Mouse (Mus musculus) limb, embryonic 11.5 days (tissue): ENCODE measurements around the gene Pi4k2a. TPM values are rescaled to one million over a fixed set of nuclear protein-coding genes. Genes with fewer than 3 reads are reported as not detected.
A peak's percentile ranks its signal among the peaks of the same experiment; 100 is the strongest.

ENCODE experiments used
- ATAC-seq: fragments of 200-750 bp; cut with Nextera tagmentation; 2 replicates; pipeline ENCODE4 v1.8.0; 2017; ENCODE audit warnings: low read depth; ENCODE audit not compliant: insufficient number of reproducible peaks, low FRiP score, low TSS enrichment
- DNase-seq: peaks from one replicate; pipeline ENCODE4 v3.0.0-alpha.2; 2015; ENCODE audit warnings: low spot score
- H3K27ac ChIP-seq: fragments of 300-500 bp; sonication (generic); replicated peaks from 2 replicates; pipeline ENCODE4 v1.5.1; 2014; ENCODE audit warnings: low read depth, mild to moderate bottlenecking, low read length
- H3K27me3 ChIP-seq: fragments of 300-500 bp; sonication (generic); 2 replicates; pipeline ENCODE4 v1.6.1; 2014; ENCODE audit warnings: mild to moderate bottlenecking, low read length, mixed read lengths; ENCODE audit not compliant: control insufficient read depth, insufficient read depth
- H3K36me3 ChIP-seq: fragments of 300-500 bp; sonication (generic); 2 replicates; pipeline ENCODE4 v1.6.1; 2014; ENCODE audit warnings: mild to moderate bottlenecking, low read length, moderate library complexity, mixed read lengths; ENCODE audit not compliant: control insufficient read depth, insufficient read depth
- H3K4me1 ChIP-seq: fragments of 300-500 bp; sonication (generic); 2 replicates; pipeline ENCODE4 v1.6.1; 2014; ENCODE audit warnings: low read length, mixed read lengths; ENCODE audit not compliant: control insufficient read depth, insufficient read depth
- H3K4me2 ChIP-seq: fragments of 300-500 bp; sonication (generic); 2 replicates; pipeline ENCODE4 v1.6.1; 2014; ENCODE audit warnings: low read depth, mild to moderate bottlenecking, moderate library complexity; ENCODE audit not compliant: severe bottlenecking
- H3K4me3 ChIP-seq: fragments of 300-500 bp; sonication (generic); 2 replicates; pipeline ENCODE4 v1.5.1; 2014; ENCODE audit warnings: low read depth, low read length
- H3K9ac ChIP-seq: fragments of 300-500 bp; sonication (generic); 2 replicates; pipeline ENCODE4 v1.6.1; 2014; ENCODE audit warnings: mild to moderate bottlenecking, low read length
- H3K9me3 ChIP-seq: fragments of 300-500 bp; sonication (generic); 2 replicates; pipeline ENCODE4 v1.6.1; 2016; ENCODE audit warnings: low read length; ENCODE audit not compliant: control insufficient read depth
- WGBS: fragments of 180-500 bp; shearing (Covaris S2); extraction: QIAGEN DNeasy Blood & Tissue Kit; methylation state at CpG from one replicate; pipeline ENCODE4 v1.1.7; 2014; 5-methylcytosine and 5-hydroxymethylcytosine counted together
- polyA plus RNA-seq: library from polyadenylated mRNA; unstranded; fragments of >200 nt; fragmentation: Nextera tagmentation; extraction: Ambion mirVana; gene quantifications from 2 replicates; pipeline ENCODE4 v1.2.1, GENCODE M21; 2014

The Pi4k2a gene
- polyA plus RNA-seq, 1 experiment from 2014 or later, result 28.4 TPM

DNA sequence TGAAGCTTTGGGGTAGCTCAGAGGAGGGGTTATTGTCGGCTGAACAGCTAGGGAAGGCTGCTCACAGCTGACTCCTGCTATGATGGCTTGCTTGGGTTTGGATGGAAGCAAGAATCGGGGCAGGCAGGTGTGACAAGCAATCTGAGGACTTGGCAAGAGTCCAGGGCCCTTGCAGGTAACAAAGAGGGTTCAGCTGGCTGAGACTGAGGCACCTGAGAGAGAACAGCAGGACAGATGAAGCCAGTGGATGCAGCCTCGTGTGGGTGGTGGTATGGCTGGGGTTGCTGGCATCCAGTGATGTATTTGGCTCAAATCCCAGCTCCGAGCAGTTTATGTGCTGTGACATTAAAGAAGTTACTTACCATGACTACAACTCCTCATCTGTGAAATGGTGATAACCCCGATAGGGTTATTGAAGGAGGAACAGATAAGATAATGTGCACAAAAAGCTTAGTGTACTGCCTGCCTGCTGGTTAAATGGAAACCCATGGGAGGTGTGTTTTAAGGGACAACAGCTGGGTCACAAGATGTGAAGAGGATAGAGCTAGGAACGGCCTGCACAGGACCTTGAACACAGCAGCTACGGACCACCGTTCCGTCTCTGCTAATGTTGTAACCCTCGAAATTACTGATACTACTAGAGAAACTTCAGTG, 79.2 kb downstream of the Pi4k2a start:
- Histone ChIP-seq H3K27me3 (no peaks in the 10 kb centered on the region), H3K4me1 (peaks cover 2% of the 10 kb centered on the region; the same call in 1 of the 2 replicates), H3K36me3 (no peaks in the 10 kb centered on the region), H3K4me3 (no peak overlapping the region), H3K9me3 (no peaks in the 10 kb centered on the region), H3K27ac (no peak overlapping the region), H3K4me2 (no peak overlapping the region), H3K9ac (no peak overlapping the region)
- 78% methylated on average over 10 of the region's 10 CpGs for WGBS
- ATAC-seq (no peak), DNase-seq (no peak)

DNA sequence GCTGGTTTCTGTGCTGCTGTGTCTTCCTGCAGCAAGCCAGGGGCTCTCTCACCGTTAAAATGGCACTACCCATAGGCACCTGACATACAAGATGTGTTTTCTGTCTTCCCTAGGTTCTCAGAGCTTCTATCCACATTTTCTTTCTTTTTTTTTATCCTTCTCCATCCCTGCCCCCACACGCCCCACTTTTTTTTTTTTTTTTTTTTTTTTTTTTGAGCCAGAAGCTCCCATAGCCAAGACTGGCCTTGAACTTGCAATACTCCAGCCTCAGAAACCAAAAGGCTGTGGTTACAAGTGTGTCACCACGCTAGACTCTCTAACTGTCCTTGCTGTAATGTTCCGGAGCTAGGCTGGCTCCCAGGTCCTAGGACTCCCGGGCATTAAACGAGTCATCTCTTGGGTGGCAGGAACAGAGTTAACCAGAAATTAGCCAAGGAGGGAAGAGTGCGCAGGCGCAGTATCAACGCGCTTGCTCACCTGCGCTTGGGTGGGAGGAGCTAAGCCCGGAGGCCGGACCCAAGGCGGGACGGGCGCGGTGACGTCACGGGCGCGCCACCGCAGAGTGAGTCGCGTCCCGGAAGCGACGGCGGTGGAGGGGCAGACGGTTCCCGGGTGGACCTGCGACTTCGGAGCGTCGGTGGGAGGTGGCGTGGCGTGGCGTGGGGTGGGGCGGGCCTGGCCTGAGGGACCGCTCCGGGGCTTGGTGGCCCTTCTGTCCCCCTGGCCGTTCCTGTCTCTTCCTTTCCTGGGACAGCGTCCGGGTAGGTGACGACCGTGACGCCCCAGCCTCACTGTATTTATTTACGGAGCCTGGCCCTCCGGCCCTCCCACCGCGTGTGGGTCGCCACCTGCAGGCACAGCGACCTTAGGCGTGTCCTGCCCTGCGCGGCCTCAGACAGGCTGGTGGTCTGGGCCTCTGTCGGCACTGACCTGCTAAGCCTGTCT, 80.0 kb downstream of the Pi4k2a start:
- DNase-seq, result peak; percentile 94
- no peaks in the 10 kb centered on the region for H3K9me3 ChIP-seq
- WGBS, result 2% methylated on average over 52 of the region's 56 CpGs
- ATAC-seq, result peak; percentile 84
- peaks cover 2% of the 10 kb centered on the region; the same call in 1 of the 2 replicates for H3K4me1 ChIP-seq
- no peaks in the 10 kb centered on the region for H3K27me3 ChIP-seq
- H3K9ac ChIP-seq, result peak overlapping the region; percentile 78
- H3K4me3 ChIP-seq, result peak overlapping the region; percentile 94
- no peak overlapping the region for H3K27ac ChIP-seq
- no peaks in the 10 kb centered on the region for H3K36me3 ChIP-seq
- peak overlapping the region; percentile 89 for H3K4me2 ChIP-seq

Other genes starting within 250 kb of the Pi4k2a start
- 2.4 and 2.7 TPM in 2 replicates for gene Frat2, start 242.3 kb upstream of the Pi4k2a start, polyA plus RNA-seq
- 16.1 and 18.4 TPM in 2 replicates for gene Rrp12, start 194.3 kb upstream of the Pi4k2a start, polyA plus RNA-seq
- gene Pgam1, start 178.5 kb upstream of the Pi4k2a start, polyA plus RNA-seq, result 820 and 869 TPM in 2 replicates
- gene Exosc1, start 157.0 kb upstream of the Pi4k2a start, polyA plus RNA-seq, result 86.2 and 91.6 TPM in 2 replicates
- 69.3 and 72.1 TPM in 2 replicates for gene Zdhhc16, start 157.0 kb upstream of the Pi4k2a start, polyA plus RNA-seq
- gene Mms19, start 109.3 kb upstream of the Pi4k2a start, polyA plus RNA-seq, result 40.1 and 50.5 TPM in 2 replicates
- 10.1 and 10.6 TPM in 2 replicates for gene Ubtd1, start 108.7 kb upstream of the Pi4k2a start, polyA plus RNA-seq
- gene Ankrd2, start 54.5 kb upstream of the Pi4k2a start, polyA plus RNA-seq, result 0.31 and 0.92 TPM in 2 replicates
- gene Hoga1, start 44.9 kb upstream of the Pi4k2a start, polyA plus RNA-seq, result 1.1 and 1.4 TPM in 2 replicates
- gene 4933411K16Rik, start 38.2 kb upstream of the Pi4k2a start, polyA plus RNA-seq, result not detected in 2 replicates
- 42.2 and 46.2 TPM in 2 replicates for gene Morn4, start 4.1 kb upstream of the Pi4k2a start, polyA plus RNA-seq
- gene Avpi1, start 38.6 kb downstream of the Pi4k2a start, polyA plus RNA-seq, result 24.1 and 26.0 TPM in 2 replicates
- gene Marveld1, start 56.9 kb downstream of the Pi4k2a start, polyA plus RNA-seq, result 12.3 and 16.6 TPM in 2 replicates
- gene Zfyve27, start 73.5 kb downstream of the Pi4k2a start, polyA plus RNA-seq, result 11.7 and 12.6 TPM in 2 replicates
- 0.13 and 0.25 TPM in 2 replicates for gene Sfrp5, start 111.8 kb downstream of the Pi4k2a start, polyA plus RNA-seq
- gene Golga7b, start 157.1 kb downstream of the Pi4k2a start, polyA plus RNA-seq, result not detected in 2 replicates